Mouse (Mus musculus): ENCODE results near the gene Serpinf2. TPM values are rescaled to one million over a fixed set of nuclear protein-coding genes. Genes with fewer than 3 reads are reported as not detected.
"Not testable (repeated sequence)": the region's sequence is repeated elsewhere in the genome, so short reads cannot be mapped to it uniquely, and the experiment has no call there.

The Serpinf2 gene
- polyA plus RNA-seq, 1 experiment from 2014 or later, result not detected

GRCm38 (mm10) chr11:75459141-75459711 lies 19.8 kb upstream of the Serpinf2 start:
- Histone ChIP-seq H3K4me1 (ENCODE audit: control insufficient read depth in 2 of 2, insufficient read depth in 2 of 2, low read length in 2 of 2) (peaks cover 23 to 37% of the 10 kb centered on the region in 2 experiments), H3K27me3 (ENCODE audit: control insufficient read depth, insufficient read depth, low read length) (no peaks in the 10 kb centered on the region), H3K27ac (replicated peaks in 1 of 2; ENCODE audit: control insufficient read depth in 1 of 2, insufficient read depth in 1 of 2, low read depth in 2 of 2, low read length in 2 of 2) (peak overlapping the region; percentile 73 to 96; a peak in 3 of 4 replicates), H3K9ac (ENCODE audit: low read length) (peak overlapping the region; percentile 75; the same call in 1 of the 2 replicates), H3K36me3 (ENCODE audit: control insufficient read depth, insufficient read depth, low read length) (peaks cover 8% of the 10 kb centered on the region), H3K4me3 (ENCODE audit: control insufficient read depth in 1 of 2, insufficient read depth in 1 of 2, low read depth in 1 of 2, low read length in 2 of 2) (no peak overlapping the region), H3K9me3 (ENCODE audit: control insufficient read depth, low read length) (no peaks in the 10 kb centered on the region), H3K4me2 (ENCODE audit: low read length) (peak overlapping the region; percentile 84; the same call in 1 of the 2 replicates)
- WGBS, result 76% methylated on average over 5 of the region's 5 CpGs
- ATAC-seq (ENCODE audit: insufficient number of reproducible peaks, insufficient read depth, low FRiP score, low read depth), result no peak

GRCm38 (mm10) chr11:75458628-75459041 lies 19.2 kb upstream of the Serpinf2 start:
- Histone ChIP-seq H3K27me3 (ENCODE audit: control insufficient read depth, insufficient read depth, low read length) (no peaks in the 10 kb centered on the region), H3K9me3 (ENCODE audit: control insufficient read depth, low read length) (no peaks in the 10 kb centered on the region), H3K27ac (replicated peaks in 1 of 2; ENCODE audit: control insufficient read depth in 1 of 2, insufficient read depth in 1 of 2, low read depth in 2 of 2, low read length in 2 of 2) (no peak overlapping the region), H3K9ac (ENCODE audit: low read length) (no peak overlapping the region), H3K4me1 (ENCODE audit: control insufficient read depth in 2 of 2, insufficient read depth in 2 of 2, low read length in 2 of 2) (peaks cover 26 to 39% of the 10 kb centered on the region in 2 experiments), H3K36me3 (ENCODE audit: control insufficient read depth, insufficient read depth, low read length) (peaks cover 2% of the 10 kb centered on the region; the same call in 1 of the 2 replicates), H3K4me3 (ENCODE audit: control insufficient read depth in 1 of 2, insufficient read depth in 1 of 2, low read depth in 1 of 2, low read length in 2 of 2) (no peak overlapping the region), H3K4me2 (ENCODE audit: low read length) (no peak overlapping the region)
- no peak for ATAC-seq (ENCODE audit: insufficient number of reproducible peaks, insufficient read depth, low FRiP score, low read depth)
- WGBS, result 65% methylated on average over 8 of the region's 8 CpGs

GRCm38 (mm10) chr11:75458169-75458568 lies 18.8 kb upstream of the Serpinf2 start:
- Histone ChIP-seq H3K4me3 (ENCODE audit: control insufficient read depth in 1 of 2, insufficient read depth in 1 of 2, low read depth in 1 of 2, low read length in 2 of 2) (no peak overlapping the region), H3K4me1 (ENCODE audit: control insufficient read depth in 2 of 2, insufficient read depth in 2 of 2, low read length in 2 of 2) (peaks cover 22 to 36% of the 10 kb centered on the region in 2 experiments), H3K27me3 (ENCODE audit: control insufficient read depth, insufficient read depth, low read length) (no peaks in the 10 kb centered on the region), H3K36me3 (ENCODE audit: control insufficient read depth, insufficient read depth, low read length) (no peaks in the 10 kb centered on the region), H3K9ac (ENCODE audit: low read length) (no peak overlapping the region), H3K4me2 (ENCODE audit: low read length) (no peak overlapping the region), H3K27ac (replicated peaks in 1 of 2; ENCODE audit: control insufficient read depth in 1 of 2, insufficient read depth in 1 of 2, low read depth in 2 of 2, low read length in 2 of 2) (no peak overlapping the region), H3K9me3 (ENCODE audit: control insufficient read depth, low read length) (no peaks in the 10 kb centered on the region)
- ATAC-seq (ENCODE audit: insufficient number of reproducible peaks, insufficient read depth, low FRiP score, low read depth), result no peak
- WGBS, result 14% methylated on average over 3 of the region's 3 CpGs

- H3K27me3 ChIP-seq (ENCODE audit: control insufficient read depth, insufficient read depth, low read length), result no peaks in the 10 kb centered on the region
- WGBS, result 81% methylated on average over 7 of the region's 7 CpGs
- no peak overlapping the region for H3K9ac ChIP-seq (ENCODE audit: low read length)
- no peak overlapping the region for H3K27ac ChIP-seq (replicated peaks in 1 of 2; ENCODE audit: control insufficient read depth in 1 of 2, insufficient read depth in 1 of 2, low read depth in 2 of 2, low read length in 2 of 2)
- peaks cover 17 to 26% of the 10 kb centered on the region in 2 experiments for H3K4me1 ChIP-seq (ENCODE audit: control insufficient read depth in 2 of 2, insufficient read depth in 2 of 2, low read length in 2 of 2)
- H3K36me3 ChIP-seq (ENCODE audit: control insufficient read depth, insufficient read depth, low read length), result peaks cover 10% of the 10 kb centered on the region; the same call in 1 of the 2 replicates
- ATAC-seq (ENCODE audit: insufficient number of reproducible peaks, insufficient read depth, low FRiP score, low read depth), result no peak
- no peak overlapping the region for H3K4me2 ChIP-seq (ENCODE audit: low read length)
- H3K9me3 ChIP-seq (ENCODE audit: control insufficient read depth, low read length), result no peaks in the 10 kb centered on the region
- no peak overlapping the region for H3K4me3 ChIP-seq (ENCODE audit: control insufficient read depth in 1 of 2, insufficient read depth in 1 of 2, low read depth in 1 of 2, low read length in 2 of 2)
These were observed 17.1 kb upstream of the Serpinf2 start for GRCm38 (mm10) chr11:75456440-75456871.

- 88% methylated on average over 2 of the region's 2 CpGs for WGBS
These were observed 16.6 kb upstream of the Serpinf2 start for GRCm38 (mm10) chr11:75455971-75456370.

GRCm38 (mm10) chr11:75455041-75455736 lies 15.8 kb upstream of the Serpinf2 start:
- Histone ChIP-seq H3K4me2 (ENCODE audit: low read length) (peak overlapping the region; percentile 100), H3K27ac (replicated peaks in 1 of 2; ENCODE audit: control insufficient read depth in 1 of 2, insufficient read depth in 1 of 2, low read depth in 2 of 2, low read length in 2 of 2) (peak overlapping the region; percentile 61 to 67), H3K4me3 (ENCODE audit: control insufficient read depth in 1 of 2, insufficient read depth in 1 of 2, low read depth in 1 of 2, low read length in 2 of 2) (peak overlapping the region; percentile 66 to 76), H3K36me3 (ENCODE audit: control insufficient read depth, insufficient read depth, low read length) (peaks cover 15% of the 10 kb centered on the region), H3K9ac (ENCODE audit: low read length) (peak overlapping the region; percentile 80), H3K27me3 (ENCODE audit: control insufficient read depth, insufficient read depth, low read length) (no peaks in the 10 kb centered on the region), H3K4me1 (ENCODE audit: control insufficient read depth in 2 of 2, insufficient read depth in 2 of 2, low read length in 2 of 2) (peaks cover 17 to 25% of the 10 kb centered on the region in 2 experiments), H3K9me3 (ENCODE audit: control insufficient read depth, low read length) (no peaks in the 10 kb centered on the region)
- ATAC-seq (ENCODE audit: insufficient number of reproducible peaks, insufficient read depth, low FRiP score, low read depth), result no peak
- WGBS, result 75% methylated on average over 10 of the region's 10 CpGs

More at GRCm38 (mm10) chr11:75455971-75456370, 16.6 kb upstream of the Serpinf2 start:
- ATAC-seq (ENCODE audit: insufficient number of reproducible peaks, insufficient read depth, low FRiP score, low read depth); H3K27ac ChIP-seq (replicated peaks in 1 of 2; ENCODE audit: control insufficient read depth in 1 of 2, insufficient read depth in 1 of 2, low read depth in 2 of 2, low read length in 2 of 2); H3K4me3 ChIP-seq (ENCODE audit: control insufficient read depth in 1 of 2, insufficient read depth in 1 of 2, low read depth in 1 of 2, low read length in 2 of 2); H3K9ac ChIP-seq (ENCODE audit: low read length); H3K4me2 ChIP-seq (ENCODE audit: low read length); H3K27me3 ChIP-seq (ENCODE audit: control insufficient read depth, insufficient read depth, low read length); H3K9me3 ChIP-seq (ENCODE audit: control insufficient read depth, low read length): not testable (repeated sequence)
- H3K36me3 ChIP-seq (ENCODE audit: control insufficient read depth, insufficient read depth, low read length), result peaks cover 13% of the 10 kb centered on the region
- H3K4me1 ChIP-seq (ENCODE audit: control insufficient read depth in 2 of 2, insufficient read depth in 2 of 2, low read length in 2 of 2), result peaks cover 17 to 26% of the 10 kb centered on the region in 2 experiments

- 2% methylated on average over 53 of the region's 56 CpGs for WGBS
- Histone ChIP-seq H3K4me1 (ENCODE audit: control insufficient read depth in 2 of 2, insufficient read depth in 2 of 2, low read length in 2 of 2) (peaks cover 10 to 19% of the 10 kb centered on the region in 2 experiments), H3K36me3 (ENCODE audit: control insufficient read depth, insufficient read depth, low read length) (peaks cover 18% of the 10 kb centered on the region), H3K4me2 (ENCODE audit: low read length) (peak within 1 kb of the TSS; percentile 100), H3K27ac (replicated peaks in 1 of 2; ENCODE audit: control insufficient read depth in 1 of 2, insufficient read depth in 1 of 2, low read depth in 2 of 2, low read length in 2 of 2) (peak within 1 kb of the TSS; percentile 61 to 67), H3K9me3 (ENCODE audit: control insufficient read depth, low read length) (no peaks in the 10 kb centered on the region), H3K27me3 (ENCODE audit: control insufficient read depth, insufficient read depth, low read length) (no peaks in the 10 kb centered on the region), H3K9ac (ENCODE audit: low read length) (peak within 1 kb of the TSS; percentile 80), H3K4me3 (ENCODE audit: control insufficient read depth in 1 of 2, insufficient read depth in 1 of 2, low read depth in 1 of 2, low read length in 2 of 2) (peak within 1 kb of the TSS; percentile 66 to 76)
- peak; percentile 89 for ATAC-seq (ENCODE audit: insufficient number of reproducible peaks, insufficient read depth, low FRiP score, low read depth)
These were observed 14.9 kb upstream of the Serpinf2 start, which contains the start of gene Wdr81 for GRCm38 (mm10) chr11:75453991-75454930. Wdr81 (minus strand) TSS chr11:75454717.

Measured in heart, embryonic 14.5 days (tissue).